Comparison of ENCODE assay signal across 10 mouse cellular contexts in the genomic region with DNA sequence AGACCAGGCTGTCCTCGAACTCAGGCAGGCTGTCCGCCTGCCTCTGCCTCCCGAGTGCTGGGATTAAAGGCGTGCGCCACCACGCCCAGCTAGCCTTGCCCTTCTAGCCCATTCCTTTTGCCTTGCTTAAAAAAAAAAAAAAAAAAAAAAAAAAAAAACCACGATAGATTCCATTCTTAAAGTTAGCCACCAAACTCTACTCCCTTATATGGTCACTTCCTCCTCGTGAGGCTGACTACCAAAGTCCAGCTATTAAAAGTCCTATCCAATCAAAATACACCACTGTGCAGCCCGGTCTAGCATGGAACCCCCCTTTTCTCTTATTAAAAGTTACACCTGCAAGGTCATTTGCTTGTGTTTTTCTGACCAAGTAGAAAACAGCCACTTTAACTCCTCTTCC. TPM values are rescaled to one million over a fixed set of nuclear protein-coding genes. Genes with fewer than 3 reads are reported as not detected.
DNase-seq lines count a peak whose midpoint lies in the region; ATAC-seq lines count a peak whose summit lies in the region.
"Had no signal": no experiment of that assay in that cellular context is flagged by ENCODE, and none has a peak within 500 bp of the region (broad histone marks: within the 10 kb centered on the region; RNA-seq: fewer than 3 reads in every experiment).

No protein-coding gene starts in this region.

- peak overlapping the region; percentile 93; the same call in 1 of the 2 replicates for H3K27ac ChIP-seq in lung, embryonic 15.5 days
- no peak overlapping the region for H3K27ac ChIP-seq in forebrain, embryonic 14.5 days (ENCODE audit: low read depth, low read length)
- no peak overlapping the region for H3K27ac ChIP-seq in limb, embryonic 11.5 days (replicated peaks; ENCODE audit: low read depth, low read length)
- 0 out of 2 replicates have a peak overlapping the region, but pooled peaks have one; percentile 87 for H3K27ac ChIP-seq in stomach, embryonic 16.5 days (ENCODE audit: low read length)

- 80% methylated on average over 9 of the region's 9 CpGs for WGBS in lung, embryonic 15.5 days
- 90% methylated on average over 9 of the region's 9 CpGs for WGBS in forebrain, embryonic 14.5 days
- 90% methylated on average over 9 of the region's 9 CpGs for WGBS in limb, embryonic 11.5 days
- 83% methylated on average over 9 of the region's 9 CpGs for WGBS in stomach, embryonic 16.5 days

- DNase-seq in lung, postnatal 14 days, result no peak
- DNase-seq in forebrain, embryonic 14.5 days (ENCODE audit: low spot score), result no peak
- DNase-seq in limb, embryonic 11.5 days (ENCODE audit: low spot score), result no peak
- DNase-seq in thymus, postnatal 36 days, result no peak
- DNase-seq in right cerebral cortex, postnatal 10 days (ENCODE audit: low spot score in 2 of 2), result no peak
- DNase-seq in lung, postnatal 10 days, result no peak
- DNase-seq: adrenal gland, postnatal 14 days; gastrocnemius, postnatal 14 days had no signal

- H3K9me3 ChIP-seq in lung, embryonic 15.5 days, result no peaks in the 10 kb centered on the region
- no peaks in the 10 kb centered on the region for H3K9me3 ChIP-seq in forebrain, embryonic 14.5 days (replicated peaks; ENCODE audit: control insufficient read depth, low read length)
- H3K9me3 ChIP-seq in limb, embryonic 11.5 days (ENCODE audit: control insufficient read depth, low read length), result no peaks in the 10 kb centered on the region
- no peaks in the 10 kb centered on the region for H3K9me3 ChIP-seq in stomach, embryonic 16.5 days (replicated peaks; ENCODE audit: control insufficient read depth, low read length)

- H3K4me1 ChIP-seq in lung, embryonic 15.5 days, result peaks cover 23% of the 10 kb centered on the region
- peaks cover 7% of the 10 kb centered on the region; the same call in 1 of the 2 replicates for H3K4me1 ChIP-seq in forebrain, embryonic 14.5 days (ENCODE audit: control insufficient read depth, insufficient read depth, low read length)
- 0 out of 2 replicates have a peak, but pooled peaks cover 5% of the 10 kb centered on the region for H3K4me1 ChIP-seq in limb, embryonic 11.5 days (ENCODE audit: control insufficient read depth, insufficient read depth, low read length)
- peaks cover 18% of the 10 kb centered on the region for H3K4me1 ChIP-seq in stomach, embryonic 16.5 days (ENCODE audit: control insufficient read depth, insufficient read depth, low read length)

- H3K4me3 ChIP-seq in lung, embryonic 15.5 days, result peak overlapping the region; percentile 81; the same call in 1 of the 2 replicates
- no peak overlapping the region for H3K4me3 ChIP-seq in forebrain, embryonic 14.5 days (ENCODE audit: low read depth, low read length)
- no peak overlapping the region for H3K4me3 ChIP-seq in limb, embryonic 11.5 days (ENCODE audit: low read depth, low read length)
- peak overlapping the region; percentile 94; the same call in 1 of the 2 replicates for H3K4me3 ChIP-seq in stomach, embryonic 16.5 days (replicated peaks; ENCODE audit: low read length)

- H3K27me3 ChIP-seq in lung, embryonic 15.5 days, result no peaks in the 10 kb centered on the region
- H3K27me3 ChIP-seq in forebrain, embryonic 14.5 days (replicated peaks; ENCODE audit: control insufficient read depth, insufficient read depth, low read length), result no peaks in the 10 kb centered on the region
- no peaks in the 10 kb centered on the region for H3K27me3 ChIP-seq in limb, embryonic 11.5 days (ENCODE audit: control insufficient read depth, insufficient read depth, low read length)
- H3K27me3 ChIP-seq in stomach, embryonic 16.5 days (ENCODE audit: control insufficient read depth, insufficient read depth, low read length), result no peaks in the 10 kb centered on the region

- peaks cover 23% of the 10 kb centered on the region for H3K36me3 ChIP-seq in lung, embryonic 15.5 days
- peaks cover 24% of the 10 kb centered on the region for H3K36me3 ChIP-seq in forebrain, embryonic 14.5 days (ENCODE audit: control insufficient read depth, insufficient read depth, low read length)
- peaks cover 5% of the 10 kb centered on the region for H3K36me3 ChIP-seq in limb, embryonic 11.5 days (ENCODE audit: control insufficient read depth, insufficient read depth, low read length)
- peaks cover 3% of the 10 kb centered on the region; the same call in 1 of the 2 replicates for H3K36me3 ChIP-seq in stomach, embryonic 16.5 days (ENCODE audit: control insufficient read depth, insufficient read depth, low read length)

- no peak for ATAC-seq in lung, embryonic 15.5 days (ENCODE audit: borderline replicate concordance, extremely low read depth, low FRiP score, low TSS enrichment)
- ATAC-seq in forebrain, embryonic 14.5 days, result no peak
- no peak for ATAC-seq in limb, embryonic 11.5 days (ENCODE audit: insufficient number of reproducible peaks, low FRiP score, low TSS enrichment, low read depth)
- ATAC-seq in stomach, embryonic 16.5 days (ENCODE audit: insufficient read depth, low FRiP score), result no peak

- no peak overlapping the region for H3K9ac ChIP-seq in lung, embryonic 15.5 days
- H3K9ac ChIP-seq in forebrain, embryonic 14.5 days (ENCODE audit: low read length), result no peak overlapping the region
- H3K9ac ChIP-seq in limb, embryonic 11.5 days (ENCODE audit: low read length), result no peak overlapping the region
- H3K9ac ChIP-seq in stomach, embryonic 16.5 days (ENCODE audit: low read length), result no peak overlapping the region

- H3K4me2 ChIP-seq in lung, embryonic 15.5 days, result peak overlapping the region; percentile 80
- peak overlapping the region; percentile 86 for H3K4me2 ChIP-seq in forebrain, embryonic 14.5 days (ENCODE audit: low read length)
- peak overlapping the region; percentile 90; the same call in 1 of the 2 replicates for H3K4me2 ChIP-seq in limb, embryonic 11.5 days (ENCODE audit: low read depth, severe bottlenecking)
- no peak overlapping the region for H3K4me2 ChIP-seq in stomach, embryonic 16.5 days (ENCODE audit: low read depth, low read length)

RNA-seq across cellular contexts. Expression of a gene that starts 1.5 kb away (rescaled TPM):
- polyA plus RNA-seq in lung, embryonic 15.5 days (2015; fragmentation: Nextera tagmentation; extraction: Ambion mirVana), result 477 and 524 TPM in 2 replicates
- polyA plus RNA-seq in forebrain, embryonic 14.5 days (2014; fragmentation: Nextera tagmentation; extraction: Ambion mirVana), result 376 and 523 TPM in 2 replicates
- 641 and 643 TPM in 2 replicates for polyA plus RNA-seq in limb, embryonic 11.5 days (2014; fragmentation: Nextera tagmentation; extraction: Ambion mirVana)
- 408 and 537 TPM in 2 replicates for polyA plus RNA-seq in stomach, embryonic 16.5 days (2015; fragmentation: Nextera tagmentation; extraction: Ambion mirVana)

RNA-seq across cellular contexts. Expression of a gene that starts 17.6 kb away (rescaled TPM):
- 14.1 and 16.5 TPM in 2 replicates for polyA plus RNA-seq in lung, embryonic 15.5 days (2015; fragmentation: Nextera tagmentation; extraction: Ambion mirVana)
- polyA plus RNA-seq in forebrain, embryonic 14.5 days (2014; fragmentation: Nextera tagmentation; extraction: Ambion mirVana), result 14.5 and 15.0 TPM in 2 replicates
- 15.8 and 18.0 TPM in 2 replicates for polyA plus RNA-seq in limb, embryonic 11.5 days (2014; fragmentation: Nextera tagmentation; extraction: Ambion mirVana)
- polyA plus RNA-seq in stomach, embryonic 16.5 days (2015; fragmentation: Nextera tagmentation; extraction: Ambion mirVana), result 4.3 and 4.6 TPM in 2 replicates

RNA-seq across cellular contexts. Expression of a gene that starts 30.0 kb away (rescaled TPM):
- polyA plus RNA-seq in lung, embryonic 15.5 days (2015; fragmentation: Nextera tagmentation; extraction: Ambion mirVana), result 79.0 and 83.2 TPM in 2 replicates
- polyA plus RNA-seq in forebrain, embryonic 14.5 days (2014; fragmentation: Nextera tagmentation; extraction: Ambion mirVana), result 2.7 and 3.5 TPM in 2 replicates
- polyA plus RNA-seq in limb, embryonic 11.5 days (2014; fragmentation: Nextera tagmentation; extraction: Ambion mirVana), result 12.5 and 14.1 TPM in 2 replicates
- polyA plus RNA-seq in stomach, embryonic 16.5 days (2015; fragmentation: Nextera tagmentation; extraction: Ambion mirVana), result 61.3 and 64.6 TPM in 2 replicates

RNA-seq across cellular contexts. Expression of a gene that starts 34.0 kb away (rescaled TPM):
- 2.3 and 3.1 TPM in 2 replicates for polyA plus RNA-seq in lung, embryonic 15.5 days (2015; fragmentation: Nextera tagmentation; extraction: Ambion mirVana)
- polyA plus RNA-seq in forebrain, embryonic 14.5 days (2014; fragmentation: Nextera tagmentation; extraction: Ambion mirVana), result not detected in 2 replicates
- 0.40 and 0.75 TPM in 2 replicates for polyA plus RNA-seq in limb, embryonic 11.5 days (2014; fragmentation: Nextera tagmentation; extraction: Ambion mirVana)
- polyA plus RNA-seq in stomach, embryonic 16.5 days (2015; fragmentation: Nextera tagmentation; extraction: Ambion mirVana), result 3.7 and 5.9 TPM in 2 replicates

Comparison
In these comparisons a context has a peak if more than half of its experiments do, and no peak if none do; other contexts are left out.
1. H3K27ac ChIP-seq: peak in lung, embryonic 15.5 days (single experiment) and stomach, embryonic 16.5 days (single experiment); none in forebrain, embryonic 14.5 days (single experiment) and limb, embryonic 11.5 days (single experiment).
2. H3K4me3 ChIP-seq: peak in lung, embryonic 15.5 days (single experiment) and stomach, embryonic 16.5 days (single experiment); none in forebrain, embryonic 14.5 days (single experiment) and limb, embryonic 11.5 days (single experiment).